9 mouse cellular contexts compared by ENCODE assay signal in genomic region chr11:57643691-57644090, GRCm38 (mm10). TPM values are rescaled to one million over a fixed set of nuclear protein-coding genes. Genes with fewer than 3 reads are reported as not detected.
A peak's percentile ranks its signal among the peaks of the same experiment; 100 is the strongest.
DNase-seq lines count a peak whose midpoint lies in the region; ATAC-seq lines count a peak whose summit lies in the region.
"Had no signal": no experiment of that assay in that cellular context is flagged by ENCODE, and none has a peak within 500 bp of the region (broad histone marks: within the 10 kb centered on the region; RNA-seq: fewer than 3 reads in every experiment).

No protein-coding gene starts in this region.

- no peaks in the 10 kb centered on the region for H3K9me3 ChIP-seq in kidney, embryonic 15.5 days (replicated peaks)
- H3K9me3 ChIP-seq in embryonic facial prominence, embryonic 12.5 days: no peaks in the 10 kb centered on the region
- no peaks in the 10 kb centered on the region for H3K9me3 ChIP-seq in hindbrain, embryonic 12.5 days (replicated peaks)
- no peaks in the 10 kb centered on the region for H3K9me3 ChIP-seq in midbrain, embryonic 11.5 days (ENCODE audit: control insufficient read depth, low read length)

- H3K27ac ChIP-seq in kidney, embryonic 15.5 days: no peak overlapping the region
- no peak overlapping the region for H3K27ac ChIP-seq in embryonic facial prominence, embryonic 12.5 days
- H3K27ac ChIP-seq in hindbrain, embryonic 12.5 days: no peak overlapping the region
- H3K27ac ChIP-seq in midbrain, embryonic 11.5 days (ENCODE audit: low read depth, low read length): no peak overlapping the region

- ATAC-seq in kidney, embryonic 15.5 days (replicated peaks; ENCODE audit: low FRiP score): no peak
- no peak for ATAC-seq in embryonic facial prominence, embryonic 12.5 days (ENCODE audit: insufficient number of reproducible peaks, insufficient read depth, low FRiP score, low TSS enrichment)
- no peak for ATAC-seq in hindbrain, embryonic 12.5 days (ENCODE audit: low FRiP score)
- no peak for ATAC-seq in midbrain, embryonic 11.5 days (ENCODE audit: low FRiP score)

- no peaks in the 10 kb centered on the region for H3K27me3 ChIP-seq in kidney, embryonic 15.5 days
- H3K27me3 ChIP-seq in embryonic facial prominence, embryonic 12.5 days: no peaks in the 10 kb centered on the region
- H3K27me3 ChIP-seq in hindbrain, embryonic 12.5 days: no peaks in the 10 kb centered on the region
- no peaks in the 10 kb centered on the region; the same call in 1 of the 2 replicates for H3K27me3 ChIP-seq in midbrain, embryonic 11.5 days (ENCODE audit: control insufficient read depth, insufficient read depth, low read length)
- H3K27me3 ChIP-seq: Patski had no signal

- H3K4me3 ChIP-seq in kidney, embryonic 15.5 days (replicated peaks): peak overlapping the region; percentile 80
- no peak overlapping the region for H3K4me3 ChIP-seq in embryonic facial prominence, embryonic 12.5 days
- H3K4me3 ChIP-seq in hindbrain, embryonic 12.5 days: no peak overlapping the region
- H3K4me3 ChIP-seq in midbrain, embryonic 11.5 days (ENCODE audit: low read depth, low read length): no peak overlapping the region

- intact Hi-C loops in left cerebral cortex, postnatal 36 days (cut with DNase I): loop anchor here (2.0 kb wide), 1 partner anchor 95 kb away; no protein-coding TSS in a partner anchor

- H3K9ac ChIP-seq in kidney, embryonic 15.5 days: peak overlapping the region; percentile 68; the same call in 1 of the 2 replicates
- H3K9ac ChIP-seq in embryonic facial prominence, embryonic 12.5 days: 0 out of 2 replicates have a peak overlapping the region, but pooled peaks have one; percentile 86
- no peak overlapping the region; the same call in 1 of the 2 replicates for H3K9ac ChIP-seq in hindbrain, embryonic 12.5 days
- peak overlapping the region; percentile 84; the same call in 1 of the 2 replicates for H3K9ac ChIP-seq in midbrain, embryonic 11.5 days (ENCODE audit: low read length)

- no peak for DNase-seq in kidney, adult 11 months
- DNase-seq in midbrain, embryonic 11.5 days (ENCODE audit: low spot score, missing footprints): no peak
- DNase-seq in natural killer cell, adult 2 months (ENCODE audit: low spot score in 2 of 2): no peak
- DNase-seq in adrenal gland, adult 2 months: no peak
- DNase-seq in left cerebral cortex, postnatal 36 days (ENCODE audit: low spot score in 2 of 2): no peak

- H3K36me3 ChIP-seq in kidney, embryonic 15.5 days: no peaks in the 10 kb centered on the region
- no peaks in the 10 kb centered on the region for H3K36me3 ChIP-seq in embryonic facial prominence, embryonic 12.5 days
- no peaks in the 10 kb centered on the region for H3K36me3 ChIP-seq in hindbrain, embryonic 12.5 days
- no peaks in the 10 kb centered on the region for H3K36me3 ChIP-seq in midbrain, embryonic 11.5 days (ENCODE audit: control insufficient read depth, insufficient read depth, low read length)

- H3K4me2 ChIP-seq in kidney, embryonic 15.5 days: peak overlapping the region; percentile 98
- H3K4me2 ChIP-seq in embryonic facial prominence, embryonic 12.5 days (replicated peaks): peak overlapping the region; percentile 78
- H3K4me2 ChIP-seq in hindbrain, embryonic 12.5 days (replicated peaks): peak overlapping the region; percentile 95; the same call in 1 of the 2 replicates
- peak overlapping the region; percentile 99 for H3K4me2 ChIP-seq in midbrain, embryonic 11.5 days

- WGBS in kidney, embryonic 15.5 days: 65% methylated on average over 2 of the region's 2 CpGs
- 68% methylated on average over 2 of the region's 2 CpGs for WGBS in embryonic facial prominence, embryonic 12.5 days
- WGBS in hindbrain, embryonic 12.5 days: 76% methylated on average over 2 of the region's 2 CpGs
- 59% methylated on average over 2 of the region's 2 CpGs for WGBS in midbrain, embryonic 11.5 days

- H3K4me1 ChIP-seq in kidney, embryonic 15.5 days: peaks cover 26% of the 10 kb centered on the region
- peaks cover 29% of the 10 kb centered on the region for H3K4me1 ChIP-seq in embryonic facial prominence, embryonic 12.5 days
- H3K4me1 ChIP-seq in hindbrain, embryonic 12.5 days: peaks cover 27% of the 10 kb centered on the region
- H3K4me1 ChIP-seq in midbrain, embryonic 11.5 days (ENCODE audit: control insufficient read depth, insufficient read depth, low read length): peaks cover 22% of the 10 kb centered on the region

RNA-seq across cellular contexts. Expression of gene Galnt10, which starts 1.6 kb away (rescaled TPM):
- polyA plus RNA-seq in kidney, embryonic 15.5 days (2015; fragmentation: Nextera tagmentation; extraction: Ambion mirVana): 22.3 and 23.6 TPM in 2 replicates
- polyA plus RNA-seq in embryonic facial prominence, embryonic 12.5 days (2016; fragmentation: Nextera tagmentation; extraction: Ambion mirVana): 34.3 and 36.2 TPM in 2 replicates
- polyA plus RNA-seq in hindbrain, embryonic 12.5 days (2016; fragmentation: Nextera tagmentation; extraction: Ambion mirVana): 31.1 and 31.4 TPM in 2 replicates
- polyA plus RNA-seq in midbrain, embryonic 11.5 days (2014; fragmentation: Nextera tagmentation; extraction: Ambion mirVana): 12.1 and 13.9 TPM in 2 replicates
- total RNA-seq in adrenal gland, adult 2 months (2021): 10 to 100 TPM; 50.2 to 54.5 TPM
- 23.7 and 33.8 TPM in 2 replicates for polyA plus RNA-seq in adrenal gland, adult 2 months (2012; rRNA removed)
- 1 to 10 TPM; 6.3 to 8.1 TPM for total RNA-seq in left cerebral cortex, postnatal 36 days (2021)
